8 mouse cellular contexts compared by ENCODE assay signal in the genomic region with DNA sequence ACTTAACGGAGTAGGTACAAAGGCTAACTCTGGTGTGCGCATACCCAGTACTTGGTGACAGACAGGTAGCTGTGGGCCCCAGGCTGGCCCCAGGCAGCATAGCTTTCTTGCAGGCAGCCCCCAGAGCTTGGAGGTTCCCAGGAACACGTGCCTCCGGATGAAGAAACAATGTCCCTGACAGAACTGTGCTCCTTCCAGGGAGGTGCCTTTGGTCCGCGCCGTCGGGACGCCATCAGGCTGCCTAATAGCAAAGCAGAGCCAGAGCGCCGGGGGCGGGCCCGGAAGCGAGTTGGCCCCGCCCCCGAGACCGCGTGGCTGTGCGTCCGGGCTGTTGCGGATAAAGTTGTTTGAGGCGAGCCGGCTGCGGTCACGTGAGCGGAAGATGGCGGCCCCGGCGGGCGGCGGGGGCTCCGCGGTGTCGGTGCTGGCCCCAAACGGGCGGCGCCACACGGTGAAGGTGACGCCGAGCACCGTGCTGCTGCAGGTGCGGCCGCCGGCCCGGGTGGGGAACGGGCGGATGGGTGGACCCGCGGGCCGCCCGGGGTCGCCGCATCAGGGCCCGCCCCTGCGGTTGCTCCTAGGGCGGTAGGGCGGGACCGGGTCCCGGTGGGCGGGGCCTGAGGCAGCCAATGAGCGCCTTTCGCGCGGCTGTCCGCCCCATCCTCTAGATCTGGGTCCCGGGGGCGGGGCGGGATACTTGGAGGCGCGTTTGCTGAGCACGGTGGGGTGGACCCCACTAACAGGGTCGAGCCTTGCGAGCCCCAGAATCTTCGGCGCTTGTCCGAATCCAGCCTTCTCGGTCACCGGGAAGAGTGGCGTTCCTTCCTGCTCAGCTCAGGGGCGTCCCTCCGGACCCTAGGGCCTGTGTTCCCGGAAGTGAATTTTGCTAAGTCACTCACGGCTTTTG. TPM values are rescaled to one million over a fixed set of nuclear protein-coding genes. Genes with fewer than 3 reads are reported as not detected.
A peak's percentile ranks its signal among the peaks of the same experiment; 100 is the strongest.
DNase-seq lines count a peak whose midpoint lies in the region; ATAC-seq lines count a peak whose summit lies in the region.

A gene (plus strand): TSS at position 287 of the 907 bp plus-strand sequence.

- H3K9me3 ChIP-seq in megakaryocyte, embryonic 14.5 days = no peaks in the 10 kb centered on the region

- peaks cover 4% of the 10 kb centered on the region for H3K27me3 ChIP-seq in megakaryocyte, embryonic 14.5 days (replicated peaks)

- peaks cover 32% of the 10 kb centered on the region for H3K36me3 ChIP-seq in megakaryocyte, embryonic 14.5 days (replicated peaks; ENCODE audit: low read length)

- peak; percentile 92 for ATAC-seq in common myeloid progenitor, adult 5-6 weeks (replicated peaks; ENCODE audit: low read depth, poor library complexity, severe bottlenecking)

- peak; percentile 98 for DNase-seq in ZHBTc4 (ENCODE audit: low read depth, low spot score)
- DNase-seq in gastrocnemius, adult 8-10 months (ENCODE audit: low spot score in 2 of 2) = peak; percentile 94 to 96
- DNase-seq in hindlimb bud, embryonic 11.5 days (ENCODE audit: extremely low spot score, low read depth, low spot score) = peak; percentile 72
- peak; percentile 83 to 92 for DNase-seq in left cerebral cortex, adult 8-10 months (ENCODE audit: low spot score in 2 of 2)
- DNase-seq in right cerebral cortex, postnatal 10 days (ENCODE audit: low spot score in 2 of 2) = peak; percentile 95
- DNase-seq in urinary bladder, postnatal 25 days (ENCODE audit: low spot score) = peak; percentile 96

- H3K4me3 ChIP-seq in megakaryocyte, embryonic 14.5 days (replicated peaks) = peak within 1 kb of the TSS; percentile 96

- peaks cover 54% of the 10 kb centered on the region for H3K4me1 ChIP-seq in megakaryocyte, embryonic 14.5 days

RNA-seq across cellular contexts. Expression of the gene that starts here (rescaled TPM):
- 31.8 and 44.9 TPM in 2 replicates for total RNA-seq in common myeloid progenitor, adult 5-6 weeks (2017)
- total RNA-seq in gastrocnemius, adult 8-10 months (2022) = 10 to 100 TPM; 32.2 to 39.8 (median 35.2) TPM
- total RNA-seq in left cerebral cortex, adult 8-10 months (2022) = 10 to 100 TPM; 57.0 to 64.7 (median 61.2) TPM
- polyA plus RNA-seq in megakaryocyte, embryonic 14.5 days (2012; ENCODE audit: insufficient read depth, low replicate concordance) = 237 and 458 TPM in 2 replicates

Comparison
In these comparisons a context has a peak if more than half of its experiments do, and no peak if none do; other contexts are left out.
1. Peak in every context shown above with its lines: DNase-seq, ATAC-seq and H3K4me3 ChIP-seq.